ENCODE assay signal across 15 mouse cellular contexts in the genomic region with DNA sequence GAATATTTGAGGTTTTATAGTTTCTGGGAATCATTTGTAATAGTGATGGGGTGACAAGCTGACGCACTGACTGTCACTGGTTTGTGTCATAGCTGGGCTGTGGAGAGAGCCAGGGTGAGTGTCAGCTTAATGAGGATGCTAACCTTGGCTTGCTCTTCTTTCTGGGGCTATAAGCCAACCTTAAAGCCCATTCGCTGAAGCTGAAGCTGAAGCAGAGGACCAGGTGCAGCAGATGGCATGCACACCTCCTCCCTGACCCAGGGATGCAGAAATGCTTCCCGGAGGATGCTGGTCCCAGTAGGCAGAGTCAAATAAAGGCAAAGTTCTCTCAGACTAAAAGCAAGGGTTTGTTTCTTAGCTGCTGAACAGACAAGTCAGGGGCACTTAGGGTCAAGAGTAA. TPM values are rescaled to one million over a fixed set of nuclear protein-coding genes. Genes with fewer than 3 reads are reported as not detected.
A peak's percentile ranks its signal among the peaks of the same experiment; 100 is the strongest.
DNase-seq lines count a peak whose midpoint lies in the region; ATAC-seq and TF ChIP-seq lines count a peak whose summit lies in the region.
"Had no signal": no experiment of that assay in that cellular context is flagged by ENCODE, and none has a peak within 500 bp of the region (broad histone marks: within the 10 kb centered on the region; RNA-seq: fewer than 3 reads in every experiment).

No protein-coding gene starts in this region.

- H3K36me3 ChIP-seq in spleen, adult 2 months (ENCODE audit: control insufficient read depth, insufficient read depth, low read length): no peaks in the 10 kb centered on the region
- no peaks in the 10 kb centered on the region for H3K36me3 ChIP-seq in limb, embryonic 10.5 days
- H3K36me3 ChIP-seq: embryonic facial prominence, embryonic 12.5 days; kidney, embryonic 15.5 days had no signal

- H3K4me3 ChIP-seq in spleen, adult 2 months (ENCODE audit: extremely low read depth, insufficient read depth, insufficient read length): no peak overlapping the region
- H3K4me3 ChIP-seq in limb, embryonic 10.5 days: no peak overlapping the region
- H3K4me3 ChIP-seq: embryonic facial prominence, embryonic 12.5 days; kidney, embryonic 15.5 days had no signal

- 82% methylated on average over 3 of the region's 3 CpGs for WGBS in spleen, adult 2 months
- WGBS in limb, embryonic 10.5 days: 90% methylated on average over 3 of the region's 3 CpGs

- H3K27ac ChIP-seq in spleen, adult 2 months (ENCODE audit: insufficient read depth, low read length): peak overlapping the region; percentile 43
- H3K27ac ChIP-seq in limb, embryonic 10.5 days: no peak overlapping the region
- H3K27ac ChIP-seq: embryonic facial prominence, embryonic 12.5 days; kidney, embryonic 15.5 days had no signal

- no peaks in the 10 kb centered on the region for H3K9me3 ChIP-seq in limb, embryonic 10.5 days (replicated peaks)
- H3K9me3 ChIP-seq: embryonic facial prominence, embryonic 12.5 days; kidney, embryonic 15.5 days had no signal

- no peak for TF ChIP-seq CTCF in spleen, adult 2 months (IDR thresholded peaks at IDR 0.05; ENCODE audit: extremely low read depth, insufficient read depth, insufficient read length, insufficient replicate concordance)

- H3K4me1 ChIP-seq in spleen, adult 2 months (ENCODE audit: control insufficient read depth, insufficient read depth, insufficient read length): peaks cover 55% of the 10 kb centered on the region; the same call in 1 of the 2 replicates
- H3K4me1 ChIP-seq in limb, embryonic 10.5 days: peaks cover 35% of the 10 kb centered on the region

- DNase-seq in spleen, adult 2 months (ENCODE audit: low read depth in 1 of 2, low spot score in 2 of 2): no peak
- no peak for DNase-seq in spleen, postnatal 14 days (ENCODE audit: low spot score in 2 of 2)
- peak; percentile 85 for DNase-seq in cerebellum, adult 9-10 months
- DNase-seq in adrenal gland, adult 8-10 months: no peak
- no peak for DNase-seq in layer of hippocampus, postnatal 36 days
- DNase-seq in limb, embryonic 10.5 days (ENCODE audit: low spot score): no peak
- DNase-seq: adrenal gland, postnatal 25 days; gastrocnemius, postnatal 36 days; heart, postnatal 36 days; lung, adult 18-20 months; right cerebral cortex, postnatal 14 days; thymus, adult 2 months had no signal

- TF ChIP-seq POLR2A in spleen, adult 2 months (IDR thresholded peaks at IDR 0.05; ENCODE audit: low read depth, low read length): no peak

- no peaks in the 10 kb centered on the region for H3K27me3 ChIP-seq in spleen, adult 2 months (ENCODE audit: control insufficient read depth, insufficient read depth, low read length)
- H3K27me3 ChIP-seq in limb, embryonic 10.5 days (ENCODE audit: low read depth, poor library complexity, severe bottlenecking): no peaks in the 10 kb centered on the region
- H3K27me3 ChIP-seq: embryonic facial prominence, embryonic 12.5 days; kidney, embryonic 15.5 days had no signal

- ATAC-seq in megakaryocyte, adult 5-6 weeks (ENCODE audit: poor library complexity, severe bottlenecking): peak; percentile 39; the same call in 1 of the 2 replicates

RNA-seq across cellular contexts. Expression of a gene that starts 48.7 kb away (rescaled TPM):
- 19.1 and 21.3 TPM in 2 replicates for polyA plus RNA-seq in spleen, adult 2 months (2012; rRNA removed)
- total RNA-seq in megakaryocyte, adult 5-6 weeks (2015): 21.3 and 26.9 TPM in 2 replicates
- 12.5 and 13.0 TPM in 2 replicates for total RNA-seq in megakaryocyte, adult 5-6 weeks (2017)
- total RNA-seq in adrenal gland, adult 8-10 months (2022): 10 to 100 TPM; 27.2 to 44.9 (median 35.5) TPM
- 10 to 100 TPM; 18.3 to 22.2 TPM for total RNA-seq in layer of hippocampus, postnatal 36 days (2021)
- 13.4 and 16.0 TPM in 2 replicates for polyA plus RNA-seq in limb, embryonic 10.5 days (2016; fragmentation: Nextera tagmentation; extraction: Ambion mirVana)
